ENCODE assay signal across 29 mouse cellular contexts in the genomic region with DNA sequence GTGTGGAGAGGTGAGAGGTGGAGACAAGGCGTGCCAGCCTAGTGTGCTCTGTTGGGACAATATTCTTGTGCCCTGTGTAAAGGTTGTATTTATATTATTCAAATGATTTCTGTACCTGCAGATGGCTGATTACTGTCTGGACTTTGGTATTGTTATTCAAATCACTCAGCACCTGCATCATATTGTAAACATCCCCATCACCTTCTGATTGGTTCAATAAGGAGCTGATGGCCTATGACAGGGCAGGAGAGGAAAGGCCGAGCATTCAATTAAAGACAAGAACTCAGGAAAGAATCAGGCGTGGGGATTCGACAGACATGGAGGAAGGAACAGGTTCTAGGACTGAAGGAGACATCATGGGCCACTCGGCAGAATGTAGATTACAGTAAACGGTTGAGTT. TPM values are rescaled to one million over a fixed set of nuclear protein-coding genes. Genes with fewer than 3 reads are reported as not detected.
"Had no signal": no experiment of that assay in that cellular context is flagged by ENCODE, and none has a peak within 500 bp of the region (broad histone marks: within the 10 kb centered on the region; RNA-seq: fewer than 3 reads in every experiment).

No protein-coding gene starts in this region.

- H3K27ac ChIP-seq: heart, embryonic 13.5 days; heart, embryonic 15.5 days; hindbrain, embryonic 13.5 days; hindbrain, embryonic 15.5 days; hindbrain, postnatal 0 days; kidney, embryonic 15.5 days; kidney, postnatal 0 days; left cerebral cortex, adult 2 months; limb, embryonic 10.5 days; limb, embryonic 12.5 days; liver, embryonic 13.5 days had no signal

- ATAC-seq: forebrain, postnatal 0 days; hindbrain, postnatal 0 days had no signal

- H3K4me1 ChIP-seq: heart, embryonic 13.5 days; heart, embryonic 15.5 days; hindbrain, embryonic 13.5 days; hindbrain, embryonic 15.5 days; kidney, embryonic 15.5 days; limb, embryonic 10.5 days; limb, embryonic 12.5 days had no signal

- H3K27me3 ChIP-seq: heart, embryonic 15.5 days; hindbrain, embryonic 13.5 days; hindbrain, embryonic 15.5 days; limb, embryonic 12.5 days had no signal

- H3K36me3 ChIP-seq: heart, embryonic 13.5 days; heart, embryonic 15.5 days; hindbrain, embryonic 13.5 days; hindbrain, embryonic 15.5 days; kidney, embryonic 15.5 days; limb, embryonic 10.5 days; limb, embryonic 12.5 days; liver, embryonic 13.5 days had no signal

- H3K4me2 ChIP-seq: heart, embryonic 11.5 days; heart, embryonic 13.5 days; heart, embryonic 15.5 days; hindbrain, embryonic 13.5 days; hindbrain, embryonic 15.5 days; kidney, embryonic 15.5 days; limb, embryonic 12.5 days; liver, embryonic 11.5 days; liver, embryonic 13.5 days had no signal

- DNase-seq: forebrain, postnatal 0 days; gastrocnemius, postnatal 14 days; gastrocnemius, postnatal 36 days; heart, adult 18-20 months; heart, postnatal 14 days; heart, postnatal 36 days; kidney, adult 11 months; kidney, adult 2 months; kidney, adult 9 months; kidney, postnatal 25 days; kidney, postnatal 4 days; liver; liver, embryonic 13.5 days had no signal

- H3K9me3 ChIP-seq: heart, embryonic 13.5 days; heart, embryonic 15.5 days; hindbrain, embryonic 13.5 days; hindbrain, embryonic 15.5 days; kidney, embryonic 15.5 days; limb, embryonic 10.5 days; limb, embryonic 12.5 days; liver, embryonic 13.5 days had no signal

- H3K9ac ChIP-seq: forebrain, postnatal 0 days; heart, embryonic 13.5 days; heart, embryonic 15.5 days; hindbrain, embryonic 13.5 days; hindbrain, embryonic 15.5 days; kidney, embryonic 15.5 days; limb, embryonic 12.5 days; liver, embryonic 13.5 days had no signal

- H3K4me3 ChIP-seq: heart, embryonic 13.5 days; heart, embryonic 15.5 days; hindbrain, embryonic 13.5 days; hindbrain, embryonic 15.5 days; kidney, embryonic 15.5 days; left cerebral cortex, adult 2 months; limb, embryonic 10.5 days; limb, embryonic 12.5 days; liver, embryonic 13.5 days had no signal

RNA-seq across cellular contexts. Expression of gene Acer1, which starts 18.3 kb away (rescaled TPM):
- polyA plus RNA-seq: forebrain, postnatal 0 days; gonadal fat pad, adult 2 months; heart, embryonic 11.5 days; heart, embryonic 13.5 days; heart, postnatal 0 days; hindbrain, embryonic 11.5 days; hindbrain, embryonic 13.5 days; hindbrain, embryonic 15.5 days; hindbrain, postnatal 0 days; kidney, adult 2 months; kidney, embryonic 15.5 days; kidney, postnatal 0 days; limb, embryonic 10.5 days; limb, embryonic 12.5 days; liver, embryonic 11.5 days; liver, embryonic 13.5 days had no signal

RNA-seq across cellular contexts. Expression of gene Pspn, which starts 36.2 kb away (rescaled TPM):
- polyA plus RNA-seq: forebrain, postnatal 0 days; gonadal fat pad, adult 2 months; heart, embryonic 15.5 days; hindbrain, embryonic 11.5 days; hindbrain, postnatal 0 days; kidney, adult 2 months; limb, embryonic 10.5 days; limb, embryonic 12.5 days; limb, embryonic 14.5 days; liver, embryonic 11.5 days had no signal
